Mouse (Mus musculus) thymus, adult 18-20 months (tissue): ENCODE data around the gene Desi1.
A peak's percentile ranks its signal among the peaks of the same experiment; 100 is the strongest.

Source experiments
- DNase-seq, 2 experiments: peaks; one replicate each; pipeline ENCODE4 v3.0.0; 2022; ENCODE audit warnings: mixed read lengths in 2 of 2

The Desi1 gene

DNA sequence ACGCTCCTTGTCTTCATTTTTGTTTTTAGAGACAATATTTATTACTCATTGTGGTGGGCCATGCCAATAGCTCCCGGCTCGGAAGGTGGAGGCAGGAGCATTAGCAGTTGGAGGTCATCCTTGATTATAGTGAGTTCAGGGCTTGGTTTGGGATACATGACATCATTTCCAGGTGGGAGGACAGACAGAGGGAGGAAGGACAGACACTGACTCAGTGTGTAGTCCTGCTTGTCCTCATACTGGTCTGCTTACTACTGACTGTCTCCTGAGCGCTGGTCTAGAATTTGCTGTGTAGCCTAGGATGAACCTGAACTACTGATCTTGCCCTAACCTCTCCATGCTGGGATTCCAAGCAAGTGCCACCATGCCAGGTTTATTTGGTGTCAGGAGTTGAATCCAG lies at the start of gene Desi1:
Gene Desi1, minus strand, starts transcription at position 101 of the 400 bp plus-strand sequence.
- DNase-seq = no peak

GRCm38 (mm10) chr15:82081161-82081560 lies 47.5 kb upstream of the Desi1 start:
- DNase-seq = peak; percentile 19 to 29

GRCm38 (mm10) chr15:82079883-82080282 lies 46.2 kb upstream of the Desi1 start:
- no peak for DNase-seq

- DNase-seq = no peak
Observed at GRCm38 (mm10) chr15:82073490-82073889, 39.8 kb upstream of the Desi1 start.

DNA sequence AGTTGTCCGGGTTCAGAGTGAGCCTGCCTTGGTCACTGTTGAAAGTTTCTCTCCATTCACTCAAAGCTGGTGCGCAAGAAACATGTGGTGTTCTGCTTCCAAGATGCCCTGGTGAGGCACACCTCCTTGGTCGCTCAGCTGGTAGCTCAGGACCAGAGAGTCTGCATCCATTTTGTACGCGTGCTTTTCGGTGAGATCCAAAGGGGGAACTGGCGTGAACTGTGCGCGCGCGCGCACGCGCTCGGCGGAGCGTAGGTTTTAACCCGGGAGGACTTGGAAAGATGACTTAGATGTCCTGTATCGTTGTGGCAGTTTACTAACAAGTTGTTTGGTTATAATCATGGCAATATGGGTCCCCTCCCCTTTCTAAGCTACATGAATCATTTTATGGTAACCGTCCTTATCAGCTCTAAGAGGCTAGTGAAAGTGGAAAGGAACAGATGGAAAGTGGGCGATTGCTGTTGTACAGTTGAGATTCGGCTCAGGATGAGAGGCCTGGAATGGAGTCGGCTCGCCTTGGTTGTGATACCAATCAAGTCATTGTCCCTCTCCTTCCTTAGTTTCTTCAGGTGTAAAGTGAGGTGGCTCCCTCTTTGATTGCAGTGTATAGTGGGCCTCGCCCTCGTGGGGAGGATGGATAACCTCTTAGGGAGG lies 38.3 kb upstream of the Desi1 start:
- no peak for DNase-seq

DNA sequence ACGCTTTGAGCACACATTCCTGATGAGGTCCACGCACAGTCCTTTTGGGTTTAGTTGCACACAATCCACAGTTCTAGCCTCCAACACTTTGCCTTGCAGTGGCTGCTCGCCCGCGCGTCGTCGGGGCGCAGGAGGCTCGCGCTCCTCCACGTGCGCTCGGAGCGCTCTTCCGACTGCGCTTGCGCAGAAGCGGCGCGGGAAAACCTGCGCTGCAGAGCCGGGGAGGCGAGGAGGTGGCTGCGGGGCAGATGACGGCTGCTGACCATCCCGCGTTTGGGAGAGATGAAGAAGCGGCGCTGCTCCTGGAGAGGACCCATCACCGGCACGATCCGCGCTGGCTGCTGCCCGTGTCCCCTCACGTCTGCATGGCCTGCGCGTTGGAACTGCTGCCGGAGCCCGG lies 36.2 kb upstream of the Desi1 start, which contains the start of gene Mei1:
Gene Mei1, plus strand, starts transcription at position 99 of the 400 bp plus-strand sequence.
- DNase-seq = no peak

DNA sequence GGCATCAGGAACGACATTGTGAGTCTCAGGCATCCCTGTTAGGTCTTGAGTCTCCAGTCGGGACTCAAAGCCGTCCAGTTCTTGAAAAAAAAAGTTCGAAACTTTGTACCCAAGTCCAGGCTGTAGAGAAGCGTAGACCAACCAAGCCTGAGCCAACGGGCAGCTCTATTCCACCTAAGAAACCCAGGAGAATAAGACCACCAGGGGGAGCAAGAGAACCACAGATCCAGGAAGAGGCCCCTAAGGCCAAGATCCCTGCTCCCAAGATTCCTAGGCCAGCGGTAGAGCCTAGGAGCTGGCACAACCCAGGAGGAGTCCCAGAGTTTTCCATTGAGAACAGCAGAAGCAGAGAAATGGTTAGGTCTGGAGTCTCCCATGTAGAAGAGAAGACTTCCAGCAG lies 31.8 kb upstream of the Desi1 start:
- DNase-seq = no peak

DNA sequence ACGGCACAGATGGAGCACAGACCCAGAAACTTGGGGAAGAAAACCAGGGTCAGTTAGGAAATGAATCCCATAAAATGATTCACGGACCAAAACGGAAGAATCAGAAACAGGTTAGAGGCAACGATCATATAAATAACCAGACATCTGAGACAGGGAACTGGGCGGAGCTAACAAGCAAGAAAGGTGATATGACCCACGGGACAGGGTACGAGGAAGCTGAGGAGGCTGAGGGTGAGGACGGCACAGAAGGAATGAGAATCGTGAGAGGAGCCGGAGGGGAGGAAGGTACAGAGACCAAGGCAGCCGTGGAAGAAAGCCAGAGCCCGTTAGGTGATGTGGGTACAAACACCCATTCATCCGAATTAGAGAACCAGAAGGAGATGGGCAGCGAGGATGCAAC lies 30.2 kb upstream of the Desi1 start:
- DNase-seq = no peak

DNA sequence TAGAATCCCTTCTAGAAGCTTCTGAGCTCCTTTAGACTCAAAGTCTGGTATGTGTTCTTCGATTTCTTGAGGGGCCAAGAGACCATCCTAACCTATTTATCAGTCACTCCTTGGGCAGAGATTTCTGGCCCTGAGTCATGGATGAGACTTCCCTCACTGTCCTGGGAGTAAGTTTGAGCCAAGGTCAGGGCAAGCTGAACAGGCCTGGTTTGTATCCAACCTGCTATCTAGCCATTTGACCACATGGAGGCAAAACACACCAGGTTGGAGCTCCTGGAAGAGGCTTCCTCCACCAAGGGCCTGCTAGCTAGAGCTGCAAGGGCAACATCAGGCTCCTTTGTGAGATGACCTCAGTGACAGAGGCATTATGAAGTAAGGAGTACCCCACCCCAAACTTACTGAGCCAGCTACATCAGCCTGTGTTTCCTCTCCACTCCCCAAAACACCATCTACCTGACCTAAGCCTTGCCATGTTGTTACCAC lies 25.1 kb upstream of the Desi1 start, which contains the start of gene 4930407I10Rik:
Gene 4930407I10Rik, plus strand, starts transcription at position 433 of the 483 bp plus-strand sequence.
- DNase-seq = no peak

- DNase-seq = no peak
Observed at GRCm38 (mm10) chr15:82052544-82052943, 18.9 kb upstream of the Desi1 start.

- peak; percentile 84 to 88 for DNase-seq
Observed at GRCm38 (mm10) chr15:82047080-82047883, 13.6 kb upstream of the Desi1 start, which contains the start of gene Snu13. TSS of gene Snu13 (minus strand) at chr15:82047598.

GRCm38 (mm10) chr15:82046246-82046891 lies 12.7 kb upstream of the Desi1 start:
- no peak for DNase-seq

DNA sequence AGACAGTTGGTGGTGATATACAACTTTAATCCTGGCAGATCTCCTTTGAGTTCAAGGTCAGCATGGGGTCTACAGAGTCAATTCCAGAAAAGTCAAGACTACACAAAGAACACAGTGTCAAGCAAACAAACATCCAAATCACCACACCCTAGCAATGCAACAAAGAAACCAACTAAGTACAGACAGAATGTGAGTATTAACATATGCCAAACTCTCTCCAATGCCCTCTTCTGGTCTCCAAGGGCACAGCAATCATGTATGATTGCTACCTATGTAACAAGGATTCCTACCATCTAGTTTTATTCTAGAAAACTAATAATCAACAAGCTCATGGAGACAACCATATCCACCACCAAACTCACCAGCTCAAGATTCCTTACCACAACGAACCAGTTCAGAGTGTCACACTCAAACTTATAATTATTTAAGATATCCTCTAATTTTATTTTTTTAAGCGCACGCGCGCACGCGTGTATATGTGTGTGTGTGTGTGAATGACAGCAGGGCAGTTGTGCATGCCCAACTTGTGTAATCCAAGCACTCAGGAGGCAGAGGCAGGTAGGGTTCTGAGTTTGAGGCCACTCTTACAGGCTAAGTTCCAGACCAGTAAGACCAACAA lies 10.6 kb upstream of the Desi1 start:
- no peak for DNase-seq

GRCm38 (mm10) chr15:82040650-82041049 lies 7.0 kb upstream of the Desi1 start:
- peak in 1 of 2 experiments; percentile 48 for DNase-seq

- peak in 1 of 2 experiments; percentile 46 for DNase-seq
Observed at GRCm38 (mm10) chr15:82035904-82036689, 2.4 kb upstream of the Desi1 start.

DNA sequence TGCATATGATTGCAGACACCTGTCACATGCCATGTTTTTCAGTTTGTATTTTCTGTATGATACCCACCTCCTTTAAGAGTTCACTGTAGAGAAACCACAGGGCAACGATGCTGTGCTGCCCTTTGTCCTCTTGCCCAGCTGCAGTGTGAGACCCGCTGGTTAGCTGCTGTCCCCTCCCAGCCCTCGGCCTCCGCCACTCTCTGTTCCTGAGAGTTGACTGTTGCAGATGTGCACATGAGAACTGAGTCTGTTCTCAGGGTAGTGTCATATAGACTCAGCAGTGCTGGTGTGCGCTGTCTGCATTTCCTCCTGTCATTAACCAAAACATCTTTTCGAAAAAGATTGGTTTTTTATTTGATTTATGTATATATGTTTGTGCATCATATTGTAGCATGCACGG lies 1.3 kb downstream of the Desi1 start:
- DNase-seq = no peak

GRCm38 (mm10) chr15:82027726-82028125 lies 5.9 kb downstream of the Desi1 start:
- DNase-seq = peak; percentile 72 to 88

DNA sequence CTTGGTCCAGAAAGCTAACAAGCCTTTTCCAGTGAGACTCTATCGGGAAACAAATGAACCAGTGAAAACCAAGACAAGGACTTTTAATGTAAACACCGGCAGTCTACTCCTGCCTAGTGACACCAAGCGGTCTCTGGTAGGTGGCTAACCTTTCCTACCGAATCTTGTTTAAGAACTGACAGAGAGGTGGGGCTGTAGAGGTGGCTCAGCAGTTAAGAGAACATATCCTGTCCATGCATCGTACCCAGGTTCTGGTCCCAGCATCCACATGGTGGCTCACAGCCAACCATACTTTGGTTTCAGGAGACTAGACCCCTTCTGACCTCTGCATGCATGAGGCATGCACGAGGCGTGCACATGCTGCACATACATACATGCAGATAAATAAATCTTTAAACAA lies 6.4 kb downstream of the Desi1 start:
- peak in 1 of 2 experiments; percentile 60 for DNase-seq

DNA sequence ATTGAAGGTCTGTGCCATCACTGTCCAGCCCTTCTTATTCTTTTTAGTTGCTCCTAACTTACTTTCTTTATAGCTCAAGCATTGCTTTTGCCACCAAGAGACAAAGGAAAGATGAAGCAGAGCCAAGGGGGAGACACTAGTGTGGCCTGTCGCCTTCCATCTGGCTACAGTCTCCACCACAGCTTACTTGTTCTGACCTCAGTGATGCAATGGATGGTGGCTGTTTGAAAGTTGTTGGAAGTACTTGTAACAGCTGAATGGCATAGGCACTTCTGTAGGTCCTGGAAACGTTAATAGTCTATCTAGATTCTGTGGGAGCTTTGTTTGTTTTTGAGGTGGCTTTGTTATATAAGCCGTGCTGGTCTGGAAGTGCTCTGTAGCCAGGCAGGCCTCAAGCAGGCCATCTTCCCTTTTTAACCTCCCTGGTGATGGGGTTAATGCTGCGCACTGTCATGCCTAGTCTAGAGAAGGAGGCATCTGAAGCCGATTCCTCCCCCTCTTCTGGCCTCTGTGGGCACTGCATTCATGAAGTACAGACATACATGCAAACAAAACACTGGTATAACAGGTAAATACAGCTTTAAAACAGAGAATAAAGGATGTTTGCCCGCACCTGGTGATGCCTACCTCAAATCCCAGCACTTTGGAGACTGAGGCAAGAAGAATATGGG lies 9.6 kb downstream of the Desi1 start:
- DNase-seq = no peak

DNA sequence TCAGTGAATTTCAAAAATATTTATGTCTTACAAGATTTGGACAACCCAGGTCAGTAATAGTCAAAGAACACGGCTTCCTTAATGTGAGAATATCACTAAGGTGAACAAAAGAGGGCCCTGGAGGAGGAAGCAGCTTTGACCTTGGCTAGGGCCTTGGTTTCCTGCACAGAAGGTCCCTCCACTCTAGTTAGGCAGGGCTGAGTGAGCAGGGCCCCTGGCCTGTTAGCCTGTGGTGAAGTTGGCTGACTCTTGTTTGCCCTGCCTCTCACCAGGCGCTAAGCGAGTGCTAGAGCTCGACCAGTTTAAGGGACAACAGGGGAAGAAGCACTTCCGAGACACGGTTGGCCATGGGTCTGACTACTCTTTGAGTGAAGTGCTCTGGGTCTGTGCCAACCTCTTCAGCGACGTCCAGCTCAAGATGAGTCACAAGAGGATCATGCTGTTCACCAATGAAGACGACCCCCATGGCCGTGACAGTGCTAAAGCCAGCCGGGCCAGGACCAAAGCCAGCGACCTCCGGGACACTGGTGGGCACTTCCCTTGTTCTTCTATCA lies 11.1 kb downstream of the Desi1 start:
- no peak for DNase-seq

GRCm38 (mm10) chr15:82019288-82019687 lies 14.4 kb downstream of the Desi1 start:
- no peak for DNase-seq
